29 mouse cellular contexts compared by ENCODE assay signal in the genomic region with DNA sequence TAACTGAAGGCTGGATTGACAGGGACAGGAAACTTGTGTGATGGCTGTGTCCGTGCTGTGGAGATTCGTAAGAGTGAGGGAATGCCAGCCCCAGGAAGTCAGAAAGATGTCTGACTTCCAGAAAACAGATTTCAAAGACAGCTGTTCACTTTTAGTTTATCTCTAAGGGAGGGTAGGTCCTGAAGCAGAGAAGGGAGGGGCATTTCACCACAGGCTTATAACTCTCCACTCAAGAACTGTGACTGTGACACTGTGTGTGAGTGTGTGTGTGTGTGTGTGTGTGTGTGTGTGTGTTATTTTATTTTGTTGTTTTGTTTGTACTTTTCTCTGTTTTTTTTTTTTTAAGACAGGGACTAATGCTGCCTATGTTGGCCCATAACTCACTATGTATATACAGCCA.
DNase-seq lines count a peak whose midpoint lies in the region; ATAC-seq lines count a peak whose summit lies in the region.
"Had no signal": no experiment of that assay in that cellular context is flagged by ENCODE, and none has a peak within 500 bp of the region (broad histone marks: within the 10 kb centered on the region; RNA-seq: fewer than 3 reads in every experiment).

No protein-coding gene starts in this region.

- no peak for DNase-seq in embryonic facial prominence, embryonic 10.5 days (ENCODE audit: low spot score)
- no peak for DNase-seq in heart, adult 8-10 months (ENCODE audit: low spot score)
- DNase-seq in lung, postnatal 25 days (ENCODE audit: low spot score): no peak
- DNase-seq in spleen, adult 12 weeks (ENCODE audit: low spot score): no peak
- DNase-seq: adrenal gland, adult 2 months; adrenal gland, postnatal 36 days; cerebellum, adult 18-20 months; cerebellum, postnatal 10 days; gastrocnemius, postnatal 25 days; kidney, postnatal 14 days; liver; right cerebral cortex, postnatal 25 days; spleen, adult 18-20 months; thymus, postnatal 14 days had no signal

- H3K4me1 ChIP-seq in embryonic facial prominence, embryonic 13.5 days: peaks cover 8% of the 10 kb centered on the region
- peaks cover 9% of the 10 kb centered on the region for H3K4me1 ChIP-seq in embryonic facial prominence, embryonic 10.5 days
- peaks cover 0 to 7% of the 10 kb centered on the region in 2 experiments; a peak in 1 of 4 replicates for H3K4me1 ChIP-seq in heart, embryonic 14.5 days (ENCODE audit: control insufficient read depth in 2 of 2, insufficient read depth in 2 of 2, low read length in 2 of 2)
- H3K4me1 ChIP-seq in lung, embryonic 16.5 days (replicated peaks; ENCODE audit: control insufficient read depth, insufficient read depth, low read length): peaks cover 11% of the 10 kb centered on the region
- H3K4me1 ChIP-seq: forebrain, embryonic 15.5 days had no signal

- no peaks in the 10 kb centered on the region for H3K27me3 ChIP-seq in embryonic facial prominence, embryonic 13.5 days
- H3K27me3 ChIP-seq in embryonic facial prominence, embryonic 10.5 days (replicated peaks; ENCODE audit: low read depth, poor library complexity, severe bottlenecking): no peaks in the 10 kb centered on the region
- no peaks in the 10 kb centered on the region for H3K27me3 ChIP-seq in heart, embryonic 14.5 days (ENCODE audit: control insufficient read depth, insufficient read depth, low read length)
- no peaks in the 10 kb centered on the region for H3K27me3 ChIP-seq in lung, embryonic 16.5 days (ENCODE audit: control insufficient read depth, insufficient read depth, low read depth, low read length)
- H3K27me3 ChIP-seq: CH12.LX; forebrain, embryonic 15.5 days had no signal

- H3K4me3 ChIP-seq in embryonic facial prominence, embryonic 13.5 days: no peak overlapping the region
- H3K4me3 ChIP-seq in embryonic facial prominence, embryonic 10.5 days: no peak overlapping the region
- H3K4me3 ChIP-seq in heart, embryonic 14.5 days (ENCODE audit: control insufficient read depth in 1 of 2, insufficient read depth in 1 of 2, low read depth in 1 of 2, low read length in 2 of 2): no peak overlapping the region
- H3K4me3 ChIP-seq in lung, embryonic 16.5 days (ENCODE audit: low read length): no peak overlapping the region
- H3K4me3 ChIP-seq: forebrain, embryonic 10.5 days; forebrain, embryonic 15.5 days; heart, adult 2 months had no signal

- ATAC-seq in embryonic facial prominence, embryonic 13.5 days (ENCODE audit: insufficient number of reproducible peaks, insufficient read depth, low FRiP score, low TSS enrichment, low read depth): no peak
- ATAC-seq in heart, embryonic 14.5 days (ENCODE audit: insufficient number of reproducible peaks, insufficient read depth, low FRiP score, low read depth): no peak
- ATAC-seq in lung, embryonic 16.5 days (ENCODE audit: low read depth): peak; percentile 35; the same call in 1 of the 2 replicates
- ATAC-seq in megakaryocyte progenitor cell, adult 5-6 weeks (replicated peaks; ENCODE audit: poor library complexity): peak; percentile 31; the same call in 1 of the 2 replicates
- ATAC-seq: activated CD4-positive, CD25-positive, alpha-beta regulatory T cell, adult 4 months; forebrain, embryonic 15.5 days; intestine, postnatal 0 days; midbrain, embryonic 16.5 days had no signal

- 25% methylated on average over 2 of the region's 2 CpGs for WGBS in embryonic facial prominence, embryonic 13.5 days
- WGBS in embryonic facial prominence, embryonic 10.5 days: 50% methylated on average over 2 of the region's 2 CpGs
- 29% methylated on average over 2 of the region's 2 CpGs for WGBS in heart, embryonic 14.5 days
- WGBS in lung, embryonic 16.5 days: 16% methylated on average over 2 of the region's 2 CpGs

- no peaks in the 10 kb centered on the region for H3K36me3 ChIP-seq in embryonic facial prominence, embryonic 13.5 days
- no peaks in the 10 kb centered on the region for H3K36me3 ChIP-seq in embryonic facial prominence, embryonic 10.5 days (replicated peaks)
- no peaks in the 10 kb centered on the region for H3K36me3 ChIP-seq in heart, embryonic 14.5 days (ENCODE audit: control insufficient read depth, insufficient read depth, low read length)
- H3K36me3 ChIP-seq in lung, embryonic 16.5 days (ENCODE audit: control insufficient read depth, insufficient read depth, low read length): no peaks in the 10 kb centered on the region
- H3K36me3 ChIP-seq: forebrain, embryonic 10.5 days; forebrain, embryonic 15.5 days had no signal

- H3K9ac ChIP-seq in embryonic facial prominence, embryonic 13.5 days: no peak overlapping the region
- H3K9ac ChIP-seq in heart, embryonic 14.5 days (ENCODE audit: low read length): no peak overlapping the region
- H3K9ac ChIP-seq in lung, embryonic 16.5 days (ENCODE audit: low read length): no peak overlapping the region
- H3K9ac ChIP-seq: forebrain, embryonic 15.5 days; hindbrain, embryonic 14.5 days; liver, embryonic 14.5 days had no signal

- no peaks in the 10 kb centered on the region for H3K9me3 ChIP-seq in embryonic facial prominence, embryonic 13.5 days
- H3K9me3 ChIP-seq in embryonic facial prominence, embryonic 10.5 days: no peaks in the 10 kb centered on the region
- no peaks in the 10 kb centered on the region for H3K9me3 ChIP-seq in heart, embryonic 14.5 days (ENCODE audit: control insufficient read depth, low read length)
- H3K9me3 ChIP-seq in lung, embryonic 16.5 days (ENCODE audit: control insufficient read depth, low read length): no peaks in the 10 kb centered on the region
- H3K9me3 ChIP-seq: forebrain, embryonic 10.5 days; forebrain, embryonic 15.5 days had no signal

- H3K4me2 ChIP-seq in embryonic facial prominence, embryonic 13.5 days: peak overlapping the region; percentile 11; the same call in 1 of the 2 replicates
- H3K4me2 ChIP-seq in heart, embryonic 14.5 days (ENCODE audit: low read length): 0 out of 2 replicates have a peak overlapping the region, but pooled peaks have one; percentile 4
- peak overlapping the region; percentile 18 for H3K4me2 ChIP-seq in lung, embryonic 16.5 days (ENCODE audit: low read depth, low read length)
- H3K4me2 ChIP-seq: forebrain, embryonic 15.5 days; hindbrain, embryonic 14.5 days; midbrain, embryonic 11.5 days had no signal

- H3K27ac ChIP-seq in embryonic facial prominence, embryonic 13.5 days: no peak overlapping the region
- H3K27ac ChIP-seq in embryonic facial prominence, embryonic 10.5 days (replicated peaks): no peak overlapping the region
- H3K27ac ChIP-seq in heart, embryonic 14.5 days (replicated peaks in 1 of 2; ENCODE audit: control insufficient read depth in 1 of 2, insufficient read depth in 1 of 2, low read depth in 2 of 2, low read length in 2 of 2): peak overlapping the region; percentile 28 to 31
- H3K27ac ChIP-seq in lung, embryonic 16.5 days (ENCODE audit: low read length): 0 out of 2 replicates have a peak overlapping the region, but pooled peaks have one; percentile 9
- H3K27ac ChIP-seq: forebrain, embryonic 10.5 days; forebrain, embryonic 15.5 days; heart, adult 2 months; hindbrain, embryonic 14.5 days; liver, embryonic 14.5 days; macrophage had no signal

Comparison
In these comparisons a context has a peak if more than half of its experiments do, and no peak if none do; other contexts are left out.
1. ATAC-seq: peak in lung, embryonic 16.5 days (single experiment) and megakaryocyte progenitor cell, adult 5-6 weeks (single experiment); none in embryonic facial prominence, embryonic 13.5 days (single experiment) and heart, embryonic 14.5 days (single experiment).
2. H3K27ac ChIP-seq: peak in heart, embryonic 14.5 days (2 of 2) and lung, embryonic 16.5 days (single experiment); none in embryonic facial prominence, embryonic 13.5 days (single experiment) and embryonic facial prominence, embryonic 10.5 days (single experiment).
3. Peak in every context shown above with its lines, with median percentiles within 50 percentile points of each other: H3K4me2 ChIP-seq.